Mouse (Mus musculus) brain, embryonic 18.5 days (tissue): ENCODE results near the gene Phkg1.
A peak's percentile ranks its signal among the peaks of the same experiment; 100 is the strongest.
"Not testable (repeated sequence)": the region's sequence is repeated elsewhere in the genome, so short reads cannot be mapped to it uniquely, and the experiment has no call there.

Experiments
- DNase-seq: peaks from one replicate; pipeline ENCODE4 v3.0.0-alpha.2; 2012; ENCODE audit warnings: low read depth, low spot score

Gene Phkg1

GRCm38 (mm10) chr5:129898449-129898848, at the start of gene Phkg1:
Gene Phkg1 (minus strand): TSS chr5:129898549.
- no peak for DNase-seq

- DNase-seq: no peak
Measured at GRCm38 (mm10) chr5:129947528-129948033, 49.2 kb upstream of the Phkg1 start.

GRCm38 (mm10) chr5:129943402-129943801, 45.1 kb upstream of the Phkg1 start:
- no peak for DNase-seq

- DNase-seq: not testable (repeated sequence)
Measured at GRCm38 (mm10) chr5:129942073-129942939, 44.0 kb upstream of the Phkg1 start.

- DNase-seq: peak; percentile 97
Measured at GRCm38 (mm10) chr5:129941495-129942045, 43.2 kb upstream of the Phkg1 start, which contains the start of gene Vkorc1l1. Gene Vkorc1l1 (plus strand): TSS chr5:129941970.

- DNase-seq: no peak
Measured at GRCm38 (mm10) chr5:129940736-129941494, 42.6 kb upstream of the Phkg1 start.

- DNase-seq: no peak
Measured at GRCm38 (mm10) chr5:129940281-129940680, 41.9 kb upstream of the Phkg1 start.

GRCm38 (mm10) chr5:129936941-129937340, 38.6 kb upstream of the Phkg1 start:
- no peak for DNase-seq

GRCm38 (mm10) chr5:129929924-129930855, 31.8 kb upstream of the Phkg1 start:
- DNase-seq: no peak

GRCm38 (mm10) chr5:129925933-129926332, 27.6 kb upstream of the Phkg1 start:
- no peak for DNase-seq

GRCm38 (mm10) chr5:129924820-129925452, 26.6 kb upstream of the Phkg1 start:
- DNase-seq: no peak

- no peak for DNase-seq
Measured at GRCm38 (mm10) chr5:129921972-129922371, 23.6 kb upstream of the Phkg1 start.

- no peak for DNase-seq
Measured at GRCm38 (mm10) chr5:129919320-129919719, 21.0 kb upstream of the Phkg1 start.

- no peak for DNase-seq
Measured at GRCm38 (mm10) chr5:129918752-129919151, 20.4 kb upstream of the Phkg1 start.

GRCm38 (mm10) chr5:129918065-129918651, 19.8 kb upstream of the Phkg1 start:
- no peak for DNase-seq

GRCm38 (mm10) chr5:129915491-129915890, 17.1 kb upstream of the Phkg1 start:
- not testable (repeated sequence) for DNase-seq

GRCm38 (mm10) chr5:129914024-129914423, 15.7 kb upstream of the Phkg1 start:
- no peak for DNase-seq

- no peak for DNase-seq
Measured at GRCm38 (mm10) chr5:129909591-129909990, 11.2 kb upstream of the Phkg1 start.

GRCm38 (mm10) chr5:129909147-129909546, 10.8 kb upstream of the Phkg1 start:
- DNase-seq: no peak
